Mouse (Mus musculus): ENCODE measurements around the gene Celf1. TPM values are rescaled to one million over a fixed set of nuclear protein-coding genes. Genes with fewer than 3 reads are reported as not detected.
"Not testable (repeated sequence)": the region's sequence is repeated elsewhere in the genome, so short reads cannot be mapped to it uniquely, and the experiment has no call there.

Gene Celf1
- 48.6 and 59.9 TPM in 2 replicates for polyA plus RNA-seq (2012; ENCODE audit: insufficient read depth, insufficient read length, missing spikeins)

- H3K4me1 ChIP-seq (ENCODE audit: control insufficient read depth, insufficient read depth, low read length) = peaks cover 15% of the 10 kb centered on the region
- H3K4me3 ChIP-seq (ENCODE audit: insufficient read depth, low read length) = peak within 1 kb of the TSS; percentile 71
- H3K27ac ChIP-seq (ENCODE audit: insufficient read depth, low read depth, low read length) = peak within 1 kb of the TSS; percentile 86
- TF ChIP-seq POLR2A (IDR thresholded peaks at IDR 0.05; ENCODE audit: borderline replicate concordance, low read depth, low read length) = no peak
- TF ChIP-seq CTCF (IDR thresholded peaks at IDR 0.05; ENCODE audit: low read depth, low read length) = peak; percentile 71; the same call in 1 of the 2 replicates
Measured at GRCm38 (mm10) chr2:90940233-90941229, at the start of gene Celf1. Celf1 (plus strand) TSS chr2:90940382.

GRCm38 (mm10) chr2:90893673-90894298, 46.4 kb upstream of the Celf1 start:
- H3K4me3 ChIP-seq (ENCODE audit: insufficient read depth, low read length) = no peak overlapping the region
- no peak overlapping the region for H3K27ac ChIP-seq (ENCODE audit: insufficient read depth, low read depth, low read length)
- no peaks in the 10 kb centered on the region for H3K4me1 ChIP-seq (ENCODE audit: control insufficient read depth, insufficient read depth, low read length)
- no peak for TF ChIP-seq CTCF (IDR thresholded peaks at IDR 0.05; ENCODE audit: low read depth, low read length)
- TF ChIP-seq POLR2A (IDR thresholded peaks at IDR 0.05; ENCODE audit: borderline replicate concordance, low read depth, low read length) = no peak

GRCm38 (mm10) chr2:90894299-90894677, 45.9 kb upstream of the Celf1 start:
- not testable (repeated sequence) for H3K4me3 ChIP-seq (ENCODE audit: insufficient read depth, low read length); H3K4me1 ChIP-seq (ENCODE audit: control insufficient read depth, insufficient read depth, low read length); H3K27ac ChIP-seq (ENCODE audit: insufficient read depth, low read depth, low read length)

- no peak for TF ChIP-seq CTCF (IDR thresholded peaks at IDR 0.05; ENCODE audit: low read depth, low read length)
- no peak for TF ChIP-seq POLR2A (IDR thresholded peaks at IDR 0.05; ENCODE audit: borderline replicate concordance, low read depth, low read length)
- H3K4me1 ChIP-seq (ENCODE audit: control insufficient read depth, insufficient read depth, low read length) = peaks cover 12% of the 10 kb centered on the region; the same call in 1 of the 2 replicates
- H3K27ac ChIP-seq (ENCODE audit: insufficient read depth, low read depth, low read length) = peak overlapping the region; percentile 78; the same call in 1 of the 2 replicates
- peak overlapping the region; percentile 81 for H3K4me3 ChIP-seq (ENCODE audit: insufficient read depth, low read length)
Measured at GRCm38 (mm10) chr2:90903398-90903797, 36.8 kb upstream of the Celf1 start.

- Histone ChIP-seq H3K4me3 (ENCODE audit: insufficient read depth, low read length) (peak within 1 kb of the TSS; percentile 81), H3K27ac (ENCODE audit: insufficient read depth, low read depth, low read length) (peak within 1 kb of the TSS; percentile 78), H3K4me1 (ENCODE audit: control insufficient read depth, insufficient read depth, low read length) (peaks cover 12% of the 10 kb centered on the region; the same call in 1 of the 2 replicates)
- no peak for TF ChIP-seq CTCF (IDR thresholded peaks at IDR 0.05; ENCODE audit: low read depth, low read length)
Measured at GRCm38 (mm10) chr2:90904076-90904855, 35.9 kb upstream of the Celf1 start, which contains the start of the genes Kbtbd4 and Ndufs3. Kbtbd4 (plus strand) TSS chr2:90904740. Ndufs3 (minus strand) TSS chr2:90904827.

- peaks cover 12% of the 10 kb centered on the region; the same call in 1 of the 2 replicates for H3K4me1 ChIP-seq (ENCODE audit: control insufficient read depth, insufficient read depth, low read length)
- TF ChIP-seq CTCF (IDR thresholded peaks at IDR 0.05; ENCODE audit: low read depth, low read length) (no peak), POLR2A (IDR thresholded peaks at IDR 0.05; ENCODE audit: borderline replicate concordance, low read depth, low read length) (no peak)
- peak overlapping the region; percentile 81 for H3K4me3 ChIP-seq (ENCODE audit: insufficient read depth, low read length)
- peak overlapping the region; percentile 49 for H3K27ac ChIP-seq (ENCODE audit: insufficient read depth, low read depth, low read length)
Measured at GRCm38 (mm10) chr2:90904856-90905224, 35.3 kb upstream of the Celf1 start.

- Histone ChIP-seq H3K4me1 (ENCODE audit: control insufficient read depth, insufficient read depth, low read length) (peaks cover 19% of the 10 kb centered on the region), H3K27ac (ENCODE audit: insufficient read depth, low read depth, low read length) (no peak overlapping the region), H3K4me3 (ENCODE audit: insufficient read depth, low read length) (no peak overlapping the region)
- TF ChIP-seq CTCF (IDR thresholded peaks at IDR 0.05; ENCODE audit: low read depth, low read length) = no peak
- TF ChIP-seq POLR2A (IDR thresholded peaks at IDR 0.05; ENCODE audit: borderline replicate concordance, low read depth, low read length) = no peak
Measured at GRCm38 (mm10) chr2:90906721-90907120, 33.5 kb upstream of the Celf1 start.

- peaks cover 14% of the 10 kb centered on the region for H3K4me1 ChIP-seq (ENCODE audit: control insufficient read depth, insufficient read depth, low read length)
- TF ChIP-seq POLR2A (IDR thresholded peaks at IDR 0.05; ENCODE audit: borderline replicate concordance, low read depth, low read length) = no peak
- TF ChIP-seq CTCF (IDR thresholded peaks at IDR 0.05; ENCODE audit: low read depth, low read length) = no peak
- H3K4me3 ChIP-seq (ENCODE audit: insufficient read depth, low read length) = no peak overlapping the region
- no peak overlapping the region for H3K27ac ChIP-seq (ENCODE audit: insufficient read depth, low read depth, low read length)
Measured at GRCm38 (mm10) chr2:90910861-90911260, 29.3 kb upstream of the Celf1 start.

- H3K27ac ChIP-seq (ENCODE audit: insufficient read depth, low read depth, low read length) = no peak overlapping the region
- peaks cover 20% of the 10 kb centered on the region for H3K4me1 ChIP-seq (ENCODE audit: control insufficient read depth, insufficient read depth, low read length)
- no peak overlapping the region for H3K4me3 ChIP-seq (ENCODE audit: insufficient read depth, low read length)
- TF ChIP-seq CTCF (IDR thresholded peaks at IDR 0.05; ENCODE audit: low read depth, low read length) (no peak), POLR2A (IDR thresholded peaks at IDR 0.05; ENCODE audit: borderline replicate concordance, low read depth, low read length) (no peak)
Measured at GRCm38 (mm10) chr2:90911668-90912067, 28.5 kb upstream of the Celf1 start.

All from bone marrow macrophage, adult 2 months (primary cell).